In the genomic region with DNA sequence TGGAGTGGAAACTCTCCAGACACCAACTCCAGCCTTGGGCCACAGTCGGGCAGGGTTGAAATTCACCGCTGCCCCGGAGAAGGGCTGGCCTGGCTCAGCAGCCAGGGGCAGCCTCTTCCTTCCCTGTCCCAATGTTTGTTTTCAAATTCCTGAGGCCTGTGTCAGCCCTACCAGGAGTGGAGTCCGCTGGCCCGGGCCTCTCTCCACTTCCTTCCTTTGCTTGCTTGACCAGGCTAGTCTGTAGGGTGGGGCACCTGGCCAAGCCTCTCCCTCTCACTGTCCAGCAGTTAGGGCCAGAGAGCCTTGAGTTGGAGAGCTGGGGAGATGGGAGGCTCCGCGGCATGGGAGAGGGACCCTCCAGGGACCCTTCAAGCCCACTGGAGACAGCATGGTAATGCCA, we compare ENCODE assay signal across 9 mouse cellular contexts. TPM values are rescaled to one million over a fixed set of nuclear protein-coding genes. Genes with fewer than 3 reads are reported as not detected.
DNase-seq lines count a peak whose midpoint lies in the region; ATAC-seq lines count a peak whose summit lies in the region.
"Had no signal": no experiment of that assay in that cellular context is flagged by ENCODE, and none has a peak within 500 bp of the region (broad histone marks: within the 10 kb centered on the region; RNA-seq: fewer than 3 reads in every experiment).

No protein-coding gene starts in this region.

- H3K27me3 ChIP-seq in embryonic facial prominence, embryonic 14.5 days (replicated peaks; ENCODE audit: control insufficient read depth, insufficient read depth, low read length) = no peaks in the 10 kb centered on the region
- H3K27me3 ChIP-seq in limb, embryonic 10.5 days (ENCODE audit: low read depth, poor library complexity, severe bottlenecking) = peaks cover 35% of the 10 kb centered on the region
- H3K27me3 ChIP-seq in midbrain, embryonic 13.5 days = peaks cover 11% of the 10 kb centered on the region; the same call in 1 of the 2 replicates
- H3K27me3 ChIP-seq: neural tube, embryonic 12.5 days had no signal

- peak; percentile 28 for ATAC-seq in embryonic facial prominence, embryonic 14.5 days (ENCODE audit: low read depth)
- no peak for ATAC-seq in midbrain, embryonic 13.5 days

- H3K4me1 ChIP-seq in embryonic facial prominence, embryonic 14.5 days (ENCODE audit: control insufficient read depth, insufficient read depth, low read length) = no peaks in the 10 kb centered on the region; the same call in 1 of the 2 replicates
- peaks cover 58% of the 10 kb centered on the region for H3K4me1 ChIP-seq in limb, embryonic 10.5 days
- peaks cover 39% of the 10 kb centered on the region for H3K4me1 ChIP-seq in midbrain, embryonic 13.5 days (replicated peaks)

- intact Hi-C loops in heart, postnatal 36 days (cut with DNase I) = loop anchor here (1.0 kb wide), 3 partner anchors 24 to 47 kb away; no protein-coding TSS in a partner anchor

- H3K27ac ChIP-seq in embryonic facial prominence, embryonic 14.5 days (replicated peaks; ENCODE audit: low read depth, low read length) = peak overlapping the region; percentile 46; the same call in 1 of the 2 replicates
- H3K27ac ChIP-seq in limb, embryonic 10.5 days = peak overlapping the region; percentile 59
- peak overlapping the region; percentile 20 for H3K27ac ChIP-seq in midbrain, embryonic 13.5 days
- H3K27ac ChIP-seq: neural tube, embryonic 12.5 days had no signal

- no peak overlapping the region for H3K4me2 ChIP-seq in embryonic facial prominence, embryonic 14.5 days (ENCODE audit: low read depth, low read length)
- H3K4me2 ChIP-seq in midbrain, embryonic 13.5 days (replicated peaks) = no peak overlapping the region
- H3K4me2 ChIP-seq: neural tube, embryonic 12.5 days had no signal

- WGBS in embryonic facial prominence, embryonic 14.5 days = 43% methylated on average over 7 of the region's 7 CpGs
- 66% methylated on average over 7 of the region's 7 CpGs for WGBS in limb, embryonic 10.5 days
- WGBS in midbrain, embryonic 13.5 days = 72% methylated on average over 7 of the region's 7 CpGs

- H3K36me3 ChIP-seq in embryonic facial prominence, embryonic 14.5 days (ENCODE audit: control insufficient read depth, insufficient read depth, low read length) = no peaks in the 10 kb centered on the region
- H3K36me3 ChIP-seq in limb, embryonic 10.5 days = no peaks in the 10 kb centered on the region
- H3K36me3 ChIP-seq in midbrain, embryonic 13.5 days = no peaks in the 10 kb centered on the region
- H3K36me3 ChIP-seq: neural tube, embryonic 12.5 days had no signal

- H3K9me3 ChIP-seq in embryonic facial prominence, embryonic 14.5 days (ENCODE audit: control insufficient read depth, low read length) = no peaks in the 10 kb centered on the region
- no peaks in the 10 kb centered on the region for H3K9me3 ChIP-seq in limb, embryonic 10.5 days (replicated peaks)
- H3K9me3 ChIP-seq in midbrain, embryonic 13.5 days = no peaks in the 10 kb centered on the region
- H3K9me3 ChIP-seq: neural tube, embryonic 12.5 days had no signal

- H3K4me3 ChIP-seq in embryonic facial prominence, embryonic 14.5 days (ENCODE audit: low read depth, low read length) = no peak overlapping the region
- no peak overlapping the region for H3K4me3 ChIP-seq in limb, embryonic 10.5 days
- H3K4me3 ChIP-seq in midbrain, embryonic 13.5 days (replicated peaks) = no peak overlapping the region
- H3K4me3 ChIP-seq: neural tube, embryonic 12.5 days had no signal

- no peak overlapping the region for H3K9ac ChIP-seq in embryonic facial prominence, embryonic 14.5 days (ENCODE audit: low read depth, low read length)
- H3K9ac ChIP-seq in midbrain, embryonic 13.5 days (replicated peaks) = no peak overlapping the region
- H3K9ac ChIP-seq: neural tube, embryonic 12.5 days had no signal

- peak; percentile 82 for DNase-seq in adipocyte (ENCODE audit: low spot score)
- no peak for DNase-seq in embryonic facial prominence, embryonic 14.5 days (ENCODE audit: low spot score)
- DNase-seq in heart, postnatal 36 days = peak; percentile 82 to 86
- DNase-seq in limb, embryonic 10.5 days (ENCODE audit: low spot score) = no peak
- no peak for DNase-seq in frontal cortex, postnatal 25 days (ENCODE audit: low spot score in 2 of 2)
- DNase-seq in cerebellum, postnatal 4 days (ENCODE audit: low spot score in 2 of 2) = no peak
- DNase-seq in right cerebral cortex, postnatal 36 days (ENCODE audit: low spot score in 2 of 2) = no peak

RNA-seq across cellular contexts. Expression of a gene that starts 22.9 kb away (rescaled TPM):
- polyA plus RNA-seq in embryonic facial prominence, embryonic 14.5 days (2014; fragmentation: Nextera tagmentation; extraction: Ambion mirVana) = 2.1 and 4.2 TPM in 2 replicates
- 1 to 10 TPM; 5.4 to 7.0 TPM for total RNA-seq in heart, postnatal 36 days (2021)
- 4.6 and 5.6 TPM in 2 replicates for polyA plus RNA-seq in limb, embryonic 10.5 days (2016; fragmentation: Nextera tagmentation; extraction: Ambion mirVana)
- 3.5 and 4.7 TPM in 2 replicates for polyA plus RNA-seq in midbrain, embryonic 13.5 days (2015; fragmentation: Nextera tagmentation; extraction: Ambion mirVana)

RNA-seq across cellular contexts. Expression of a gene that starts 38.9 kb away (rescaled TPM):
- 17.4 and 17.7 TPM in 2 replicates for polyA plus RNA-seq in embryonic facial prominence, embryonic 14.5 days (2014; fragmentation: Nextera tagmentation; extraction: Ambion mirVana)
- 10 to 100 TPM; 22.2 to 39.7 TPM for total RNA-seq in heart, postnatal 36 days (2021)
- polyA plus RNA-seq in limb, embryonic 10.5 days (2016; fragmentation: Nextera tagmentation; extraction: Ambion mirVana) = 3.7 and 4.7 TPM in 2 replicates
- 0.93 and 0.98 TPM in 2 replicates for polyA plus RNA-seq in midbrain, embryonic 13.5 days (2015; fragmentation: Nextera tagmentation; extraction: Ambion mirVana)

Comparison
In these comparisons a context has a peak if more than half of its experiments do, and no peak if none do; other contexts are left out.
1. DNase-seq: peak in adipocyte (single experiment) and heart, postnatal 36 days (2 of 2); none in embryonic facial prominence, embryonic 14.5 days (single experiment), limb, embryonic 10.5 days (single experiment), frontal cortex, postnatal 25 days (0 of 2), cerebellum, postnatal 4 days (0 of 2) and right cerebral cortex, postnatal 36 days (0 of 2).
2. Peak in every context shown above with its lines, with median percentiles within 50 percentile points of each other: H3K27ac ChIP-seq.